Mouse (Mus musculus): ENCODE data around the gene Gm1113.

- TF ChIP-seq CTCF (IDR thresholded peaks at IDR 0.05; ENCODE audit: extremely low read depth, insufficient read depth, insufficient read length, insufficient replicate concordance), result no peak
- TF ChIP-seq POLR2A (IDR thresholded peaks at IDR 0.05; ENCODE audit: low read depth, low read length), result no peak
Measured at GRCm38 (mm10) chr9:35494937-35495336, 23.1 kb downstream of the Gm1113 start.
